Mouse (Mus musculus) spleen, adult 2 months (tissue): Measurements from ENCODE around the gene Mthfd1. TPM values are rescaled to one million over a fixed set of nuclear protein-coding genes. Genes with fewer than 3 reads are reported as not detected.

Experiments used
- DNase-seq, 2 experiments: peaks; one replicate each; pipeline versions ENCODE4 v3.0.0 to v3.0.0-alpha.2; 2012 to 2021; ENCODE audit warnings: low spot score in 2 of 2, low read depth in 1 of 2
- H3K27ac ChIP-seq: fragments of 200-500 bp; 2 replicates; pipeline ENCODE4 v1.5.1; 2012; ENCODE audit warnings: low read length, inconsistent platforms; ENCODE audit not compliant: insufficient read depth
- H3K27me3 ChIP-seq: fragments of 200-500 bp; 2 replicates; pipeline ENCODE4 v1.6.1; 2012; ENCODE audit warnings: mild to moderate bottlenecking, moderate library complexity, low read length, inconsistent platforms; ENCODE audit not compliant: control insufficient read depth, insufficient read depth
- H3K36me3 ChIP-seq: fragments of 200-500 bp; 2 replicates; pipeline ENCODE4 v1.6.1; 2012; ENCODE audit warnings: mild to moderate bottlenecking, low read length, inconsistent platforms; ENCODE audit not compliant: control insufficient read depth, insufficient read depth
- H3K4me1 ChIP-seq: fragments of 200-500 bp; 2 replicates; pipeline ENCODE4 v1.6.1; 2011; ENCODE audit warnings: inconsistent platforms; ENCODE audit not compliant: control insufficient read depth, insufficient read depth, insufficient read length
- H3K4me3 ChIP-seq: fragments of 200-500 bp; 2 replicates; pipeline ENCODE4 v1.5.1; 2011; ENCODE audit warnings: mild to moderate bottlenecking, inconsistent platforms; ENCODE audit not compliant: insufficient read depth, insufficient read length; ENCODE audit errors: extremely low read depth
- CTCF ChIP-seq: fragments of 200-500 bp; IDR thresholded peaks from 2 replicates; pipeline ENCODE4 v1.5.1; 2011; ENCODE audit warnings: mild to moderate bottlenecking, inconsistent platforms; ENCODE audit not compliant: insufficient read depth, insufficient read length, insufficient replicate concordance; ENCODE audit errors: extremely low read depth
- POLR2A ChIP-seq: fragments of 200-500 bp; IDR thresholded peaks from 2 replicates; pipeline ENCODE4 v1.6.1; 2011; ENCODE audit warnings: low read depth, low read length, inconsistent platforms
- WGBS: fragments of 180-500 bp; shearing (Covaris S2); methylation state at CpG from one replicate; pipeline ENCODE4 v1.1.7; 2018; 5-methylcytosine and 5-hydroxymethylcytosine counted together
- polyA plus RNA-seq: library from polyadenylated mRNA; depleted of rRNA; stranded (reverse); fragments of >200 nt; gene quantifications from 2 replicates; pipeline ENCODE4 v1.2.3, GENCODE M21; 2012

Gene Mthfd1
- polyA plus RNA-seq, 1 experiment = 17.3 TPM

DNA sequence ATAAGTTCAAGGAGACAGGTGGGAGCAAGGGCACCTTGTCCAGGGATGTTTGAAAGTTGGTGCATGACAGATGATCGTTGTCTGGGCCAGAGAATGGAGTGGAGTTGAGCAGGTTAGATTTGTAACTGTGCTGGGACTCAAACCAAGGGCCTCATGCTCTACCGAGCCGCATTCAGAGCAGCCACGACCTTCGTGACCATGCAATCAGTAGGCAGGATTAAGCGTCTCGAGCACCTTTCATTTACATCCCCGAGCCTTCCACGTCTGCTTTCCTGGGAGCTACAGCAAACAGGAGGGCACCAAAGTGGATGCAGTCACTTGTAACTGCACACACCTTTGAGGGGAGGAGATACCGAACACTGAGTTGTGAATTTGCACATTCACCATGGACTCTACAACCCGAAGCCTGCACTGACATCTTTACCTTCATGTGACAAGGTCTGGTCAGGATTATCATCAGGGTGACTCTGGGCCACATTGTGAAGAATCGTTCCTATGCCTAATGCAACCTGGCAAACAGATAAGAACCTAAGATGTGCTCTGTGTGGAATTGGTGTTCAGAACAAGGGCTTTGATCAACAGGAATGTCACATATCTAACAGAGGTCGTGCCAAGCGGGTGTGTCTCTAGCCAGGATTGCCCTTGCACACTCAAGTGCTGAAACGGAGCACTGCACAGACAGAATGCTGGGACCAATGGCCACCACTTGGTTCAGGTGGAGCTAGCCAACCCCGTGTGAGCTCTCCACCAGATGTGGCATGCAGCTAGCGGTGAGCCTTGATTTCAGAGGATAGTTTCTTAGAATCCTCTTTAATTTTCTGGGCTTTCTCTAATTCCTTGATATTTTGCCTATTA is 81.2 kb downstream of the Mthfd1 start:
- TF ChIP-seq POLR2A = no peak
- no peak for TF ChIP-seq CTCF
- Histone ChIP-seq H3K27ac (no peak overlapping the region), H3K27me3 (no peaks in the 10 kb centered on the region), H3K4me1 (no peaks in the 10 kb centered on the region), H3K36me3 (no peaks in the 10 kb centered on the region), H3K4me3 (no peak overlapping the region)
- WGBS = 91% methylated on average over 17 of the region's 17 CpGs
- no peak for DNase-seq

DNA sequence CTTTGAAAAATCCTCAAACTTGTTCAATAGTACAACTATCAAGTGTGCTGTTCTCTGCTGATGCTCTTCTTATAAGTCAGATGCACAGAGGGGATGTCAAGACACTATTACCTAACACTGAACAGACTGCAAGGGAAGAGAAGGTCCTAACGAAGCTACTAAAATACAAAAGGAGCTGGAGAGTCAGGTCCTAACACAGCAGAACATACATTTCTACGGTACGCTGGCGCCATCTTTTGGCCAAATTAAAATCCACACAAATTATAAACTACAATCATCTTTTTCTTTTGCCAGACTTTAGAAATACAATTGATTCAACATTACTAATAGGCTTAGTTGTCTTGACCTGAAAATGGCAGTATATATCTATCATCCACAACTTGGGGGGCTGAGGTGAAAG is 86.0 kb downstream of the Mthfd1 start:
- no peaks in the 10 kb centered on the region for H3K27me3 ChIP-seq
- peaks cover 2% of the 10 kb centered on the region; the same call in 1 of the 2 replicates for H3K36me3 ChIP-seq
- 4% methylated on average over 4 of the region's 4 CpGs for WGBS
- no peak overlapping the region for H3K4me3 ChIP-seq
- peak; percentile 32; the same call in 1 of the 2 replicates for TF ChIP-seq CTCF
- no peak for TF ChIP-seq POLR2A
- peak; percentile 41 to 50 for DNase-seq
- no peak overlapping the region for H3K27ac ChIP-seq
- no peaks in the 10 kb centered on the region for H3K4me1 ChIP-seq

DNA sequence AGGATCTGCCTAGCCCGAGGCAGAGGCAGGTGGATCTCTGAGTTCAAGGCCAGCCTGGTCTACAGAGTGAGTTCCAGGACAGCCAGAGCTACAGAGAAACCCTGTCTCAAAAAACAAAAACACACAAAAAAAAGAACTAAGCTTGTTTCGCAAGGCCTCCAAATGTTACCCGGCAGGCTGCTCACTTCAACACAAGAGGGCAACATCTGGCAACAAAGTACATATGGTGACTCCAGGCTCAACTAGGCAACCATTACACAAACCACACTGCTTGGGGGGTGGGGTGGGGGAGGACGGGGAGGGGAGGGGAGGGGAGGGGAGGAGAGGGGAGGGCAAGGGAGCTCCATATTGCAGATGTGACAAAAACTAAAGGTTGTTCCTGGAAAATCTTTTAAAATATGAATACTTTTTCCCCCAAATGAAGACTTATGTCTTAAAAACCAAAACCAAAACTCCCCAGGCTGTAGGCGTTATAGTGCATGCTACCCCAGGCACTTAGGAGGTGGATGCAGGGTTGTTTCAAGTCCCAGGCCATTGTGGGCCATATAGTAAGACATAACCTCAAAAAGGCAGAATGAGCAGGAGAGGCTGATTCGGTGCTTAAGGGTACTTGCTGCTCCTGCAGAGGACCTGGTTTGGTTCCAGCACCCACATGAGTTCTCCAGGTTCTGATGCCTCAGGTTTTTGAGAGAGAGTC is 90.8 kb downstream of the Mthfd1 start:
- peak; percentile 20 to 49 for DNase-seq
- peak; percentile 47; the same call in 1 of the 2 replicates for TF ChIP-seq CTCF
- no peak for TF ChIP-seq POLR2A
- 64% methylated on average over 5 of the region's 6 CpGs for WGBS
- no peaks in the 10 kb centered on the region for H3K4me1 ChIP-seq
- H3K4me3 ChIP-seq = no peak overlapping the region
- H3K36me3 ChIP-seq = peaks cover 7% of the 10 kb centered on the region; the same call in 1 of the 2 replicates
- H3K27me3 ChIP-seq = no peaks in the 10 kb centered on the region
- no peak overlapping the region for H3K27ac ChIP-seq

DNA sequence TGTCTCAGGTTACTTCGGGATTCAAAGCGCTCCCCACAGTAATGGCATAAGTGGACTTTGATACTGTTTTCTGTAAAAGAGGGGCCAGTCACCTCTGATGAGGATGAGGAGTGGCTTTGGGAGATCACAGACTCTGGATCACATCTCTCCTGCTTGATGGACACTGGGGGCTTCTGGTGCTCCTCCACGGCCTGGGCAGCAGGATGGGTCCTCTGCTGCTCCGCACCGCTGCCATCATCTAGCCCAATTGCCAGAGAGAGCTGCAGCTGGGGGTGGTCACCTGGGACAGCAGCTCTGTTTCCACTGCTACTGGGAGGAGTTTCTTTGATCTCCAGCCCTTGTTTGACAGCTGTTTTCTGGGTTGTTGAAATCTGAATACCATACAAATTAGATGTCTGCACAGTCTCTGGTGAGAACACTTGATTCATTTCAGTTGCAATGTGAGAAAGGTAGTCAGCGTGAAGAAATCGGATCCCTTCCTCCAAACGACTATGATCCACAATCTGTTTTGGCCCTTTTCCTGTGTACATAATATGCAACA is 94.7 kb downstream of the Mthfd1 start:
- WGBS = 67% methylated on average over 8 of the region's 8 CpGs
- Histone ChIP-seq H3K27ac (no peak overlapping the region), H3K4me3 (no peak overlapping the region), H3K27me3 (no peaks in the 10 kb centered on the region), H3K4me1 (no peaks in the 10 kb centered on the region), H3K36me3 (peaks cover 8% of the 10 kb centered on the region)
- no peak for DNase-seq
- TF ChIP-seq POLR2A = no peak
- no peak for TF ChIP-seq CTCF

DNA sequence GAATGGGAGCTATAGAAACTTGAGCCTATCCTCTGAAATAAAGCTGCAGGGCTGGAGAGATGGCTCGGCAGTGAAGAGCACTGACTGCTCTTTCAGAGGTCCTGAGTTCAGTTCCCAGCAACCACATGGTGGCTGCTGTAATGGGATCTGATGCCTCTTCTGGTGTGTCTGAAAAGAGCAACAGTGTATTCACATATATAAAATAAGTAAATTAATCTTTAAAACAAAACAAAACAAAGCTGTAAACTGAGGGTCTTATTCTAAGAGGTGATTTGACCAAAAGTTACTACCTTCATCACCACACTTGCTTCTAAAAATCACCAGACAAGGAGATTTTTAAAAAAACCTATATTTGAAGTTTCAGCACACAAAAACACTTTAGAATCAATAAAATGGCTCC is 105.8 kb downstream of the Mthfd1 start:
- WGBS = 65% methylated on average over 1 of the region's 1 CpGs
- Histone ChIP-seq H3K4me3 (no peak overlapping the region), H3K27me3 (no peaks in the 10 kb centered on the region), H3K36me3 (no peaks in the 10 kb centered on the region), H3K4me1 (peaks cover 11% of the 10 kb centered on the region; the same call in 1 of the 2 replicates), H3K27ac (no peak overlapping the region)
- no peak for DNase-seq
- TF ChIP-seq POLR2A = no peak
- TF ChIP-seq CTCF = no peak

DNA sequence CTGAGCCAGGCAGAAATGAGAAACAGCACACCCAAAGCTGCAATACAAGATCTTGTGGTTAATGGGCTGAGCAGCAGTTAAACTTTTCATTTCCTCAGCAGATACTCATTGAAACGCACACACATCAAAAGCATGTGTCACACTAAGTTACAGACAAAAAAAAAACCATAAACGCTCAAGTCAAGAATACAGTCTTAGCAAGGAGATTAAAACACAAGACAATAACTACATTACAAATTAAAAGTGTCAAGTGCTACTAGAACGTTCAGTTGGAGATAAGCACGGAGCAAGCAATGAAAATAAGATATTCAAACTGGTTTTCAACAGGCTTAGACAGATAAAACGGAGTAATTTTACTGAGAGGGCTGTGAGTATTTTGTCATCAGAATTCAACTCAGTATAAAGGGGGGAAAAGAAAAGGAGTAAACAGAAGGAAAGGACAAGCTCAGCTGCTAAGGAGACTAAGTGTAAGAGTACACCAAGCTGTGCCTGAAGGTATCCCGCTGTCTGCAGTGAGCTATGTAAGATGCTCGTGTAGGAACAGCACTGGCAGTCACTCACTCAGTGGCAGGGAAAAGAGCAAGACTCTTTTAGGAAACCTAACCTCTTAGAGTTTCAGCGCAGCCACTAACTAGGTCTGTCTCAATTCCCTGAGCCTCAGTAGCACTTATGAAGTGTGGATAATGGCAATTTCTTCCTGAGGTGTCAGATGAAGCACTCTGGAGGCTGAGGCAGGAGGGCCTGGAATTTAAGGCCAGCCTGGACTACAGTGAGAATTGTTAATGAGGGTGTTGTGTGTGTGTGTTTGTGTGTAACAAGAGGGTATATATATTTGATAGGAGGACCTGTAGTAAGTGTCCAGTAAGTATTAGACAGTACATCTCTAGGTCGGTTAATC is 106.6 kb downstream of the Mthfd1 start:
- no peak overlapping the region; the same call in 1 of the 2 replicates for H3K4me3 ChIP-seq
- no peaks in the 10 kb centered on the region for H3K36me3 ChIP-seq
- DNase-seq = no peak
- peaks cover 13% of the 10 kb centered on the region; the same call in 1 of the 2 replicates for H3K4me1 ChIP-seq
- TF ChIP-seq POLR2A (no peak), CTCF (no peak)
- WGBS = 21% methylated on average over 9 of the region's 9 CpGs
- H3K27ac ChIP-seq = peak overlapping the region; percentile 78
- H3K27me3 ChIP-seq = no peaks in the 10 kb centered on the region
